Mouse (Mus musculus) urinary bladder, postnatal 25 days (tissue): ENCODE results near the gene Amer3.
"Not testable (repeated sequence)": the region's sequence is repeated elsewhere in the genome, so short reads cannot be mapped to it uniquely, and the experiment has no call there.

Source experiments
- DNase-seq: peaks from one replicate; pipeline ENCODE4 v3.0.0; 2022; ENCODE audit warnings: low spot score

Amer3 gene

GRCm38 (mm10) chr1:34601323-34602047, 22.0 kb downstream of the Amer3 start:
- DNase-seq: no peak

- peak; percentile 61 for DNase-seq
Observed at GRCm38 (mm10) chr1:34602363-34602762, 22.9 kb downstream of the Amer3 start.

GRCm38 (mm10) chr1:34613801-34614200, 34.3 kb downstream of the Amer3 start:
- DNase-seq: no peak

- not testable (repeated sequence) for DNase-seq
Observed at GRCm38 (mm10) chr1:34620116-34620515, 40.7 kb downstream of the Amer3 start.

GRCm38 (mm10) chr1:34620761-34621160, 41.3 kb downstream of the Amer3 start:
- DNase-seq: not testable (repeated sequence)

- DNase-seq: no peak
Observed at GRCm38 (mm10) chr1:34635711-34636110, 56.3 kb downstream of the Amer3 start.
